Mouse (Mus musculus) hindbrain, embryonic 11.5 days (tissue): ENCODE data around the gene Mybpc3. TPM values are rescaled to one million over a fixed set of nuclear protein-coding genes. Genes with fewer than 3 reads are reported as not detected.

Experiments
- ATAC-seq: fragments of 200-750 bp; cut with Nextera tagmentation; 2 replicates; pipeline ENCODE4 v1.8.0; 2017; ENCODE audit warnings: mild to moderate bottlenecking, moderate TSS enrichment, moderate library complexity; ENCODE audit not compliant: low FRiP score
- DNase-seq: peaks from one replicate; pipeline ENCODE4 v3.0.0-alpha.2; 2015; ENCODE audit warnings: low spot score
- H3K27ac ChIP-seq: fragments of 300-500 bp; sonication (generic); 2 replicates; pipeline ENCODE4 v1.5.1; 2014; ENCODE audit warnings: mild to moderate bottlenecking, low read depth, low read length
- H3K27me3 ChIP-seq: fragments of 300-500 bp; sonication (generic); 2 replicates; pipeline ENCODE4 v1.6.1; 2014; ENCODE audit warnings: mild to moderate bottlenecking, low read length, moderate library complexity, mixed read lengths; ENCODE audit not compliant: control insufficient read depth, insufficient read depth
- H3K36me3 ChIP-seq: fragments of 300-500 bp; sonication (generic); 2 replicates; pipeline ENCODE4 v1.6.1; 2014; ENCODE audit warnings: mild to moderate bottlenecking, low read length, moderate library complexity, mixed read lengths; ENCODE audit not compliant: control insufficient read depth, insufficient read depth
- H3K4me1 ChIP-seq: fragments of 300-500 bp; sonication (generic); replicated peaks from 2 replicates; pipeline ENCODE4 v1.6.1; 2014; ENCODE audit warnings: low read length, mixed read lengths; ENCODE audit not compliant: control insufficient read depth, insufficient read depth
- H3K4me2 ChIP-seq: fragments of 300-500 bp; sonication (generic); replicated peaks from 2 replicates; pipeline ENCODE4 v1.6.1; 2014; ENCODE audit warnings: mild to moderate bottlenecking, low read depth, low read length
- H3K4me3 ChIP-seq: fragments of 300-500 bp; sonication (generic); 2 replicates; pipeline ENCODE4 v1.5.1; 2014; ENCODE audit warnings: low read depth, low read length
- H3K9ac ChIP-seq: fragments of 300-500 bp; sonication (generic); 2 replicates; pipeline ENCODE4 v1.6.1; 2014; ENCODE audit warnings: low read depth, low read length
- H3K9me3 ChIP-seq: fragments of 300-500 bp; sonication (generic); 2 replicates; pipeline ENCODE4 v1.6.1; 2016; ENCODE audit warnings: low read length; ENCODE audit not compliant: control insufficient read depth
- WGBS: fragments of 180-500 bp; shearing (Covaris S2); extraction: QIAGEN DNeasy Blood & Tissue Kit; methylation state at CpG from one replicate; pipeline ENCODE4 v1.1.7; 2014; 5-methylcytosine and 5-hydroxymethylcytosine counted together
- polyA plus RNA-seq: library from polyadenylated mRNA; unstranded; fragments of >200 nt; fragmentation: Nextera tagmentation; extraction: Ambion mirVana; gene quantifications from 2 replicates; pipeline ENCODE4 v1.2.1, GENCODE M21; 2014

The Mybpc3 gene
- polyA plus RNA-seq, 1 experiment from 2014 or later: not detected

DNA sequence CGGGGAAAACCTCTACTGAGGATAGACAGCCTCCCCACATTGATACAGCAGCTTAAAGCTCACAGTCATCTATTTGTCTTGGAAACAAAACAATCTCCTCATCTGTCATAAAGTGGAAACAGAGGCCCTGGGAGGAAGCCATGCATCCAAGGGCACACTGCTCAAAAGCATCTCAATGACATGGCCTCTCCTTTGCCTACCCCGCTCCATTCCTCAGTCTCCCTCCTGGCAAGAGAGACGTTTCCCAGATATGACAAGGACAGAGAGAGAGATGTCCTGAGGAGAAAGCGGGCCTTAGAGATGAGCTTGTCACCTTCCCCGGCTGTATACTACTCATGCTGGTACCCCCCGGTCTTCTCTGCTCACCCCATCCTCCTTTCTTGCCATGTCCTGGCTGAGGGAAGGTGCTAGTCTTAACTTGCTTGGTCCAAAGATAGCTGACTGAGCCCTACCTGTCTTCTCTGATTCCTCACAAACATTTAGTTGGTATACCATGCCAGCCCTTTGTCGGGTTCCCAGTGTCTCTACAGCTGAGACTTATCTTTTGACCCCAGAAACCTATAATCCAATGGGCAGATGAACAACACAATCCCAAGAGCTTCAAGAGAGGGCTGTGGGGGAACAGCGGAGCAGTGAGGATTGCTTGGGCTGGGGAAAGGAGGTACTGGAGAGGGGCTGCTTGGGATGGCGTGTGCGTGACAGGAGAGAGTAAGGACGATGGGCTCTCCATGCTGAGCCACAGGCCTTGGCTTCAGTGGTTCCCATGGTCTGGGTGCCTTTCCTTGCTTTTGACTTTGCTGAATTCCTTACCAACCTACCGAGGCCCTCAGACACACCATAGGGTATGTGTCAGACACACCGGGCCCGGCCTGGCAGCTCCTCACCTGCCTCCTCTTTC lies 32.2 kb upstream of the Mybpc3 start:
- WGBS: 88% methylated on average over 14 of the region's 14 CpGs
- Histone ChIP-seq H3K36me3 (no peaks in the 10 kb centered on the region), H3K9me3 (no peaks in the 10 kb centered on the region), H3K9ac (no peak overlapping the region), H3K27me3 (no peaks in the 10 kb centered on the region), H3K27ac (no peak overlapping the region), H3K4me1 (no peaks in the 10 kb centered on the region), H3K4me3 (no peak overlapping the region), H3K4me2 (no peak overlapping the region)
- DNase-seq (no peak), ATAC-seq (no peak)

DNA sequence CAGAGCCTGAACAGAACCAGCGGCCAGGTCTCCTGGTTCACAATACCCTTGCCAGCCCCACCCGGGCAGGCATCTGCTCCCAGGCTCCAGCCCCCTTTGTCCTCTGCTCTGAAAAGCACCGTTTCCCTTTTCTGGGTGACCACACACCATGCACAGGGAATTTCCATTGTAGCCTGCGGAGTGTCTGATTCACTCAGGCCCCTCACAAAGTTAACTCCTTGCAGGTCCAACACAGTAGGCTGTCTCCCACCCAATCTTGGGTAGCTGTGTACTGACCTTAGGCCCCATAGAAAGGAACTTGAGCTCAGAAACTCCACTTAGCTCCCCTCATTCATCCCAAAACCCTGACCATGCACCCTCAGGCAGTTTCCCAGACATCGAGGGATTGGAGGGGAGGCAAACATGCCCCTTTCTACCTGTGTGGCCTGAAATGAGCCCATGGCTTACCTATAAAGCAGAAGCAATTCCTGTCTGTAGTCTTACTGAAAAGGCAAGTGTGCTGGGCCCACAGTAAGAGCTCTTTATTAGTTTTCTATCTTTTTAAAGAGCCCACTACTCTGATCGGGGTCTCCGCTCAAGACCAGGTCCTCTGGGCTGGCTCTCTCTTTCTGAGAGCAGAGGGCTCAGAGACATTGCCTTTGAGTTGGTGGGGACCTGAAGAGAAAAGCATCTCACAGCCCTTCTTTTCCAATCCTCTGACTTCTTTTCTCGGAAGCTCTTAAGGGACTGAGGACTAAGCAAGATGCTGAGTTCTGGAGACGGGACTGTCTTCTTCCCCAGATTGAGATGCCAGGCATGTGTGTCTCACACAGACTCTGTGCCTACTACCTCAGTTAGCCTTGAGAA lies 31.3 kb upstream of the Mybpc3 start:
- H3K27me3 ChIP-seq: no peaks in the 10 kb centered on the region
- no peaks in the 10 kb centered on the region for H3K4me1 ChIP-seq
- DNase-seq (no peak), ATAC-seq (no peak)
- 64% methylated on average over 9 of the region's 9 CpGs for WGBS
- H3K9me3 ChIP-seq: no peaks in the 10 kb centered on the region
- no peak overlapping the region for H3K9ac ChIP-seq
- no peak overlapping the region for H3K27ac ChIP-seq
- H3K36me3 ChIP-seq: no peaks in the 10 kb centered on the region
- H3K4me3 ChIP-seq: no peak overlapping the region
- H3K4me2 ChIP-seq: no peak overlapping the region

DNA sequence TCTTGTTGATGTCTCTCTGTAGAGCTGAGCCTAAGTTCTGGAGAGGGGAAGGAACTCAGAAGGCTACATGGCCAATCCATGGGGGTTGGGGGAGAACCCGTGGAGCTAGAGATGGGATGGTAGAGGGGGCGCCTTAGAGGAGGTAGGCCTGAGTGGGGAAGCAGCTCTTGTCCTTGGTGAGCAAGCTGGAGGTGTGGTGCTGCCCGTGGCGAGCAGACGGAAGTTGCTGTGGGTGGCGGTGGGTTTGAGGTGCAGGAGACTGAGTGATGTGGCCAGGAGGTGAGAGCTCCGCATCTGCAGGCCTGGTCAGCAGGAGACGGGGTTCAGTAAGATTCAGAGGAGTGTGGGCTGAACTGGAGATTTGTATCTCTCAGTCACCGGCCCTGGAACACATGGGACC lies 30.5 kb upstream of the Mybpc3 start:
- DNase-seq (no peak), ATAC-seq (no peak)
- Histone ChIP-seq H3K4me3 (no peak overlapping the region), H3K9me3 (no peaks in the 10 kb centered on the region), H3K36me3 (no peaks in the 10 kb centered on the region), H3K4me1 (no peaks in the 10 kb centered on the region), H3K9ac (no peak overlapping the region), H3K27ac (no peak overlapping the region), H3K27me3 (no peaks in the 10 kb centered on the region), H3K4me2 (no peak overlapping the region)
- 91% methylated on average over 9 of the region's 9 CpGs for WGBS

DNA sequence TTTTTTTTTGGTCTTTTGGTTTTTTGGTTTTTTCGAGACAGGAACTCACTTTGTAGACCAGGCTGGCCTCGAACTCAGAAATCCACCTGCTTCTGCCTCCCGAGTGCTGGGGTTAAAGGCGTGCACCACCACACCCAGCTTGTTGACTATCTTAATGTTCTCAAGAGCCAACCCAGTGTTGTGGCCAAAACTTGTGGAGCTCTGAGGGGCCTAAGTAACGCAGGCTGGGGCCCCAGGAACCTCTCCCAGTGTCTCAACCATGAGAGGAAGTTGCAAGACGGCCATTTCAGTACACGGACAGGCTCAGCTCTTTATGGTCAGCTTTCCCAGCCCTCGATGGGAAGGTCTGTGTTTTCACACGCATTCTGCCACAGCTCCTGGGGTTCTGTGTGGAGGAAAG lies 29.0 kb upstream of the Mybpc3 start:
- Histone ChIP-seq H3K27me3 (no peaks in the 10 kb centered on the region), H3K36me3 (no peaks in the 10 kb centered on the region), H3K4me2 (no peak overlapping the region), H3K9me3 (no peaks in the 10 kb centered on the region), H3K27ac (no peak overlapping the region), H3K9ac (no peak overlapping the region), H3K4me1 (no peaks in the 10 kb centered on the region), H3K4me3 (no peak overlapping the region)
- DNase-seq (no peak), ATAC-seq (no peak)
- WGBS: 88% methylated on average over 9 of the region's 9 CpGs

DNA sequence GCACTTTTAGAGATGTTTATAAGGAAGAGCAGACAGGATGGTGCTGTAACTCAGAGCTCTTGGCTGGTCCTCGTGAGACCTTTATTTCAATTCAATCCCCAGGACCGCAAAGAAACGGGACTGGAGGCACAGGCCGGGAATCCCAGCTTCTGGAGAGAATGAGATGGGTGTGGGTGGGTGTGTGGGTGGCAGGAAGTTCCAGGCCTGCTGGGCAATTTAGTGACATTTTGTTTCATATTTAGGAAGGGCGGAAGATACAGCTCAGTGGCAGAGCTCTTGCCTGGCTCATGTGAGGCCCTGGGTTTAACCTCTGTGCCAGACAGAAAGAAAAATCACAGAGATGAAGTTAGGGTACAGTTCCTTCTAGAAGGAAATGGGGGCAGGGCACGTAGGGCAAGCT lies 27.7 kb upstream of the Mybpc3 start:
- DNase-seq (no peak), ATAC-seq (no peak)
- H3K4me1 ChIP-seq: no peaks in the 10 kb centered on the region
- H3K4me2 ChIP-seq: no peak overlapping the region
- no peak overlapping the region for H3K27ac ChIP-seq
- no peaks in the 10 kb centered on the region for H3K27me3 ChIP-seq
- H3K36me3 ChIP-seq: no peaks in the 10 kb centered on the region
- 78% methylated on average over 6 of the region's 6 CpGs for WGBS
- H3K4me3 ChIP-seq: no peak overlapping the region
- no peak overlapping the region for H3K9ac ChIP-seq
- H3K9me3 ChIP-seq: no peaks in the 10 kb centered on the region

DNA sequence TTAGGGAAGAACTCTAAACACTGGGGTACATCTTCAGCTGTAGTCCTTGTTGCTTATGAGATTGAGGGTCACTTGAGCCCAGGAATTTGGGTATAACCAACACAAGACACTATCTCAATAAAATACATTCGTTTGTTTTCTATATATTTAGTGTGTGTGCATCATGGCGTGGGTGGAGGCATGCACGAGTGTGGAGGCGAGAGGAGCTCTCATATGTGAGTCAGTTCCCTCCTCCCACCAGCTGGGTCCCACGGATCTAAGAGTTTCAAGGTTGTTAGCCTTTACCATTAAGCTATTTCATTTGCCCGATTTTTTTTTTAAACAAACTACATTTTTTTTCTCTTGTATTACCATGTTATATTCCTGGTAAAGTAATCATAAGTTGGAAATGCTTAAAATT lies 27.1 kb upstream of the Mybpc3 start:
- 79% methylated on average over 6 of the region's 6 CpGs for WGBS
- no peaks in the 10 kb centered on the region for H3K27me3 ChIP-seq
- H3K36me3 ChIP-seq: no peaks in the 10 kb centered on the region
- no peak overlapping the region for H3K27ac ChIP-seq
- ATAC-seq: no peak
- no peaks in the 10 kb centered on the region for H3K4me1 ChIP-seq
- H3K4me3 ChIP-seq: no peak overlapping the region
- no peak for DNase-seq
- no peak overlapping the region for H3K9ac ChIP-seq
- H3K9me3 ChIP-seq: no peaks in the 10 kb centered on the region
- H3K4me2 ChIP-seq: no peak overlapping the region

DNA sequence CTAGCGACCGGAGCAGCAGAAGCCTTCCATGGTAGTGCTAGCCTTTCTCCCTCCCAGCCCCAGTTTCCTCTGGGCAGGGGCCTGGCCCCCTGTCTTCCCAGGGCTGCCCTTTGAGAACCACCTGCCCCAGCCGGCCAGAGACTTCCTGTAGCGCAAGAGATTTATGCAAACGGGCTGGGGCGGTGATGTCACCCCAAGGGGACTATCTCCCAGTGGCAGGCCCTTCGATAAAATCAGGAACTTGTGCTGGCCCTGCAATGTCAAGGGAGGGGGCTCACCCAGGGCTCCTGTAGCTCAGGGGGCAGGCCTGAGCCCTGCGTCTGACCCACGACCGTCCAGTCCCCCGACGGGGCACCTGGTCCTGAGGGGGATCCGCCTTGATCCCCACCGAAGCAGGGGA lies 21.4 kb upstream of the Mybpc3 start:
- H3K27ac ChIP-seq: no peak overlapping the region
- no peaks in the 10 kb centered on the region for H3K9me3 ChIP-seq
- H3K4me2 ChIP-seq: no peak overlapping the region
- H3K36me3 ChIP-seq: no peaks in the 10 kb centered on the region
- 67% methylated on average over 14 of the region's 14 CpGs for WGBS
- DNase-seq (no peak), ATAC-seq (no peak)
- no peaks in the 10 kb centered on the region for H3K27me3 ChIP-seq
- no peaks in the 10 kb centered on the region for H3K4me1 ChIP-seq
- H3K4me3 ChIP-seq: no peak overlapping the region
- no peak overlapping the region for H3K9ac ChIP-seq

DNA sequence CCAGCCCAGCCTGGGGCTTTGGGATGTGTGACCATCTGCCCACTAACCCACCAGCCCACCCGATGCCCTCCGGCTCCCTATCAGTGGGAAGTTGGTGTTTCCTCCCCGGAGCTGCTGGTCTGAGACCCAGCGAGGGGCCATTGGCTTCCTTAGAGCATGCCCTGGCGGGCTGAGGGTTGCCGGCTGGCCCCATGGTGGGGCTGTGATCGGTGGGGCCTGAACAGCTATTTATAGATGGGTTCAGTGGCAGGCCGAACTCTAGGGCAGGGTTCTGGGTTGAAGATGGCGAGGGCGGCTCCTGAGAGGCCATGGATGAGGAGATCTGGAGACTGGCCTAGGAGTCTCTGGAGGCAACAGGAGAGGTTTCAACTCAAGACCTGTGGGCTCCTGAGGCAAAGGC lies 20.9 kb upstream of the Mybpc3 start:
- H3K4me1 ChIP-seq: no peaks in the 10 kb centered on the region
- H3K4me2 ChIP-seq: no peak overlapping the region
- DNase-seq (no peak), ATAC-seq (no peak)
- no peaks in the 10 kb centered on the region for H3K27me3 ChIP-seq
- no peak overlapping the region for H3K9ac ChIP-seq
- WGBS: 74% methylated on average over 10 of the region's 10 CpGs
- H3K9me3 ChIP-seq: no peaks in the 10 kb centered on the region
- no peak overlapping the region for H3K4me3 ChIP-seq
- H3K36me3 ChIP-seq: no peaks in the 10 kb centered on the region
- no peak overlapping the region for H3K27ac ChIP-seq
